Mouse (Mus musculus) E14TG2a.4 (cell line): ENCODE measurements at regions not wholly inside any gene's neighbourhood (a gene's known extent, or its start where the extent isn't known, plus 50 kb on each side); places are given as distances from the start of the nearest gene placed in this dataset.

ENCODE experiments used
- CTCF ChIP-seq: conservative IDR thresholded peaks from 2 replicates; pipeline ENCODE4 v1.5.1; 2014; ENCODE audit warnings: low read length
- POU5F1 ChIP-seq: IDR thresholded peaks from 2 replicates; pipeline ENCODE4 v1.6.1; 2014; ENCODE audit warnings: low read length, borderline replicate concordance

DNA sequence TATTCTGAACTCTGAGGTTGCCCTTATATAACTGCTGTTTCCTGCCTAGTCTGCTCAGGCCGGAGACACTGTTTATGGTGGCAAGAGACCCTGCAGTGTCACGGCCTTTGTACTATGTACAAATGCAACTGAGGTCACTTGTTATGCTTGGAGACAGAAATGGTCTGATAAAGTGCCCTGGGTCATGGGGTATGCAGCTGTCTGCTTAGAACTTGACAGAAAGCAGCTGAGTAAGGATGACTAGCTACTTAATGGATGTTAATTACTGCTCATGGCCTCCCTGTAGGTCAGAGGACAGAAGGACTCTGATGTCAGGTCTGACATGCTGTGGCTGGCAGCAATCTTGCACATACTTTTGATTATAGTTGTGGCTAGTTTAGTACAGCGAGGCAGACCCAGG, 370.7 kb downstream of the Kdm4c start:
- TF ChIP-seq CTCF (no peak), POU5F1 (no peak)
